9 mouse cellular contexts compared by ENCODE assay signal in the genomic region with DNA sequence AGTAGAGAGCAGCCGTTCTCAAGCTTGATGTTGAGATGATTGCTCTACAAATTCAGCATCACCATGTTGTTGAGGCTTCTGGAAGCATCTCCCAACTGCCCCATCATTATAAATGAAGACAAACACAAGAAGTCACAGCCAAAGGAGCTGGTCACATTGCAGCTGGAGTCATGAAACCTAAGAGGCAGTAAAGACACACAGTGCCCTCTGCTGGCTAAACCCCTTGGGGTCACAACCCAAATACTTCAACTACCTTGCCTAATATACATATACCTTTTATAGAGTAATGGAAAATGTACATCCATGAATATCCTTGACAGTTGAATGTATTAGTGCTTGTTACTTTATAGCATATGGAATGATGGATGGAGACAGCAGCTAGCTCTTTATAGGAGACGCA.
DNase-seq lines count a peak whose midpoint lies in the region.
"Had no signal": no experiment of that assay in that cellular context is flagged by ENCODE, and none has a peak within 500 bp of the region (broad histone marks: within the 10 kb centered on the region; RNA-seq: fewer than 3 reads in every experiment).

No protein-coding gene starts in this region.

- no peaks in the 10 kb centered on the region for H3K4me1 ChIP-seq in hindbrain, embryonic 10.5 days (replicated peaks)
- H3K4me1 ChIP-seq: limb, embryonic 13.5 days had no signal

- H3K27me3 ChIP-seq in hindbrain, embryonic 10.5 days (ENCODE audit: insufficient read depth, poor library complexity, severe bottlenecking), result no peaks in the 10 kb centered on the region
- H3K27me3 ChIP-seq: limb, embryonic 13.5 days had no signal

- H3K36me3 ChIP-seq in hindbrain, embryonic 10.5 days, result no peaks in the 10 kb centered on the region
- H3K36me3 ChIP-seq: limb, embryonic 13.5 days had no signal

- H3K9me3 ChIP-seq in hindbrain, embryonic 10.5 days, result no peaks in the 10 kb centered on the region
- H3K9me3 ChIP-seq: limb, embryonic 13.5 days had no signal

- no peak overlapping the region for H3K4me3 ChIP-seq in hindbrain, embryonic 10.5 days
- H3K4me3 ChIP-seq: limb, embryonic 13.5 days had no signal

- no peak overlapping the region for H3K27ac ChIP-seq in hindbrain, embryonic 10.5 days
- H3K27ac ChIP-seq: limb, embryonic 13.5 days had no signal

- 92% methylated on average over 2 of the region's 2 CpGs for WGBS in hindbrain, embryonic 10.5 days

- peak; percentile 6 for DNase-seq in heart, adult 8-10 months (ENCODE audit: low spot score)
- DNase-seq in heart, adult 11 months, result no peak
- peak; percentile 49 for DNase-seq in A20 (ENCODE audit: low read depth, low spot score)
- peak; percentile 55 for DNase-seq in adrenal gland, postnatal 10 days
- DNase-seq in kidney, adult 9 months, result peak; percentile 68
- peak; percentile 26 for DNase-seq in spleen, adult 12 weeks (ENCODE audit: low spot score)
- DNase-seq in cerebellum, postnatal 4 days (ENCODE audit: low spot score in 2 of 2), result no peak
- no peak for DNase-seq in hindbrain, embryonic 10.5 days (ENCODE audit: low spot score)

Comparison
In these comparisons a context has a peak if more than half of its experiments do, and no peak if none do; other contexts are left out.
1. DNase-seq: peak in heart, adult 8-10 months (single experiment), A20 (single experiment), adrenal gland, postnatal 10 days (single experiment), kidney, adult 9 months (single experiment) and spleen, adult 12 weeks (single experiment); none in heart, adult 11 months (single experiment), cerebellum, postnatal 4 days (0 of 2) and hindbrain, embryonic 10.5 days (single experiment).